In genomic region chr5:104239674-104240378, GRCm38 (mm10) we compare ENCODE assay signal across 10 mouse cellular contexts. TPM values are rescaled to one million over a fixed set of nuclear protein-coding genes. Genes with fewer than 3 reads are reported as not detected.
DNase-seq lines count a peak whose midpoint lies in the region; ATAC-seq and TF ChIP-seq lines count a peak whose summit lies in the region.
"Had no signal": no experiment of that assay in that cellular context is flagged by ENCODE, and none has a peak within 500 bp of the region (broad histone marks: within the 10 kb centered on the region; RNA-seq: fewer than 3 reads in every experiment).

No protein-coding gene starts in this region.

- peak overlapping the region; percentile 64 for H3K27ac ChIP-seq in testis, adult 2 months (ENCODE audit: control insufficient read depth, insufficient read depth, low read depth, low read length)
- H3K27ac ChIP-seq in neural tube, embryonic 15.5 days (replicated peaks) = no peak overlapping the region

- no peaks in the 10 kb centered on the region for H3K9me3 ChIP-seq in neural tube, embryonic 15.5 days (replicated peaks)

- peak; percentile 4 for DNase-seq in cerebellum, adult 11-12 months
- DNase-seq in right cerebral cortex, postnatal 10 days (ENCODE audit: low spot score in 2 of 2) = peak; percentile 22 to 25
- DNase-seq in right cerebral cortex, postnatal 25 days = no peak
- peak; percentile 43 to 44 for DNase-seq in kidney, postnatal 36 days
- DNase-seq in embryo, embryonic 10 days (ENCODE audit: low spot score) = no peak
- DNase-seq: B cell, adult 2 months had no signal

- no peak overlapping the region for H3K4me2 ChIP-seq in neural tube, embryonic 15.5 days

- no peak overlapping the region for H3K9ac ChIP-seq in neural tube, embryonic 15.5 days (replicated peaks)

- TF ChIP-seq POLR2A in testis, adult 2 months (IDR thresholded peaks at IDR 0.05; ENCODE audit: control insufficient read depth, low read depth, low read length) = no peak

- H3K4me3 ChIP-seq in testis, adult 2 months (ENCODE audit: control insufficient read depth, low read depth, low read length) = no peak overlapping the region
- no peak overlapping the region for H3K4me3 ChIP-seq in neural tube, embryonic 15.5 days (replicated peaks)
- H3K4me3 ChIP-seq: megakaryocyte, embryonic 14.5 days had no signal

- ATAC-seq in cerebellum, adult (ENCODE audit: insufficient number of reproducible peaks, low FRiP score, low TSS enrichment) = no peak
- no peak for ATAC-seq in neural tube, embryonic 15.5 days (ENCODE audit: low FRiP score)

- no peaks in the 10 kb centered on the region for H3K4me1 ChIP-seq in testis, adult 2 months (ENCODE audit: control insufficient read depth, insufficient read depth, low read length)
- no peaks in the 10 kb centered on the region for H3K4me1 ChIP-seq in neural tube, embryonic 15.5 days
- H3K4me1 ChIP-seq: megakaryocyte, embryonic 14.5 days had no signal

- WGBS in neural tube, embryonic 15.5 days = 79% methylated on average over 9 of the region's 9 CpGs

- TF ChIP-seq CTCF in testis, adult 2 months (IDR thresholded peaks at IDR 0.05; ENCODE audit: control insufficient read depth, insufficient read depth, insufficient replicate concordance, low read depth, low read length) = no peak

- no peaks in the 10 kb centered on the region for H3K27me3 ChIP-seq in testis, adult 2 months (ENCODE audit: control insufficient read depth, insufficient read depth, low read length)
- no peaks in the 10 kb centered on the region for H3K27me3 ChIP-seq in neural tube, embryonic 15.5 days (replicated peaks)
- H3K27me3 ChIP-seq: megakaryocyte, embryonic 14.5 days had no signal

- H3K36me3 ChIP-seq in testis, adult 2 months (ENCODE audit: control insufficient read depth, insufficient read depth, low read length) = no peaks in the 10 kb centered on the region
- H3K36me3 ChIP-seq in neural tube, embryonic 15.5 days = no peaks in the 10 kb centered on the region

RNA-seq across cellular contexts. Expression of gene Dmp1, which starts 37.4 kb away (rescaled TPM):
- polyA plus RNA-seq in testis, adult 2 months (2012; rRNA removed) = not detected in 2 replicates
- 0.59 and 0.91 TPM in 2 replicates for polyA plus RNA-seq in neural tube, embryonic 15.5 days (2015; fragmentation: Nextera tagmentation; extraction: Ambion mirVana)

RNA-seq across cellular contexts. Expression of gene Ibsp, which starts 59.1 kb away (rescaled TPM):
- 0.14 TPM in 1 of 2 replicates, not detected in the other for polyA plus RNA-seq in testis, adult 2 months (2012; rRNA removed)
- polyA plus RNA-seq in neural tube, embryonic 15.5 days (2015; fragmentation: Nextera tagmentation; extraction: Ambion mirVana) = 13.7 and 24.2 TPM in 2 replicates

Comparison
In these comparisons a context has a peak if more than half of its experiments do, and no peak if none do; other contexts are left out.
1. DNase-seq: peak in cerebellum, adult 11-12 months (single experiment), right cerebral cortex, postnatal 10 days (2 of 2) and kidney, postnatal 36 days (2 of 2); none in right cerebral cortex, postnatal 25 days (single experiment) and embryo, embryonic 10 days (single experiment).
2. RNA of gene Ibsp, which starts 59.1 kb away (polyA plus RNA-seq): 13.7 to 24.2 TPM in neural tube, embryonic 15.5 days; 0.14 TPM in testis, adult 2 months; every median in the first group is over 10 times any median in the second.